Mouse (Mus musculus): ENCODE data around the gene Gm11037.

DNA sequence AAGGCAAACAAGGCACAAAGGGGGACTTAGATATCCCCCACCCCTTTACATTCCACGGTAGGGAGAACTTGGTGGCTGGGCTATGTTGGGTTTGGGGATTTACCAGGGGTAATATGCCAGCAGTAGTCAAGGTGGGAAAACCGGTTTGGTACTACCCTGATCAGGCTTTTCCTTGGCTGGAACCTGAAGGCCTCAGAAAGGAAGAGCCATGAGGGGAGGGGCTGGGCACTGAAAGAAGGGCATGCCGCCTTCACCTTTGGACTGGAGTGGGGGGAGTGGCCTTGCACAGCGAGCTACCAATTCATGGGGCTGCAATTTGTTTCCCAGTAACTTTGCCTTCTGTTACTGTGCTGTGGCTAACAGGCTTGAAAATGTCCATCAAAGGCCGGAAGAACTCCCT, 43.2 kb downstream of the Gm11037 start:
- no peak for TF ChIP-seq CTCF (IDR thresholded peaks at IDR 0.05; ENCODE audit: low read depth, low read length)
- no peak for TF ChIP-seq EP300 (IDR thresholded peaks at IDR 0.05; ENCODE audit: insufficient read depth, low read depth, low read length)
- no peak for TF ChIP-seq POLR2A (IDR thresholded peaks at IDR 0.05; ENCODE audit: insufficient read depth, low read length)
